Mouse (Mus musculus): ENCODE results near the gene Tnf.
A peak's percentile ranks its signal among the peaks of the same experiment; 100 is the strongest.
"Not testable (repeated sequence)": the region's sequence is repeated elsewhere in the genome, so short reads cannot be mapped to it uniquely, and the experiment has no call there.

Tnf gene

DNA sequence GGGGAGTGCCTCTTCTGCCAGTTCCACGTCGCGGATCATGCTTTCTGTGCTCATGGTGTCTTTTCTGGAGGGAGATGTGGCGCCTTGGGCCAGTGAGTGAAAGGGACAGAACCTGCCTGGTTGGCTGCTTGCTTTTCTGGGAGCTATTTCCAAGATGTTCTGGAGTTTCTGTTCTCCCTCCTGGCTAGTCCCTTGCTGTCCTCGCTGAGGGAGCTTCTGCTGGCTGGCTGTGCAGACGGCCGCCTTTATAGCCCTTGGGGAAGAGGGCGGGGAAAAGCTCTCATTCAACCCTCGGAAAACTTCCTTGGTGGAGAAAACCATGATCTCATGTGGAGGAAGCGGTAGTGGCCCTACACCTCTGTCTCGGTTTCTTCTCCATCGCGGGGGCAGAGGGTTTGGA is at the start of gene Tnf:
Gene Tnf, minus strand, starts transcription at position 221 of the 400 bp plus-strand sequence.
- DNase-seq: peak; percentile 73

DNA sequence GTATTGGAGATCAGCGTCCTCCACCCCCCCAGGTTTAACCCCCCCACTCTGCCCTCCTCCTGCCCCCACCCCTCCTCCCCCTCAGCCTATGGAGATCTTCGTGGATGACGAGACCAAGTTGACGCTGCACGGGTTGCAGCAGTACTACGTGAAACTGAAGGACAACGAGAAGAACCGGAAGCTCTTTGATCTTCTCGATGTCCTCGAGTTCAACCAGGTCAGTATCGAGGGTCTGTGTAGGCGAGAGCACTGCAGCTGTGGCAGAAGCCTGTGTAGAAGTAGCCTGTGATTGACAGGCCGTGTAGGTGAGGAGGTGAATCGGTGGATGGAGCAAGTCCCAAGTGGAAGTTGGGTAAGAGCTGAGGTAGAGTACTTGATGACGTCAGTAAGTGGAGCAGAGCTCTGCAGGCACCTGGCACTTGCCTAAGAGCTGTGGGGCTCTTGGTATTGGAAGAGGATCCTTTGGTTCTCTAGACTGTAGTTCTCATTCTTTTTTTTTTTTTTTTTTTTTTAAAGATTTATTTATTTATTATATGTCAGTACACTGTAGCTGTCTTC is 49.4 kb upstream of the Tnf start:
- peak; percentile 90 for DNase-seq

DNA sequence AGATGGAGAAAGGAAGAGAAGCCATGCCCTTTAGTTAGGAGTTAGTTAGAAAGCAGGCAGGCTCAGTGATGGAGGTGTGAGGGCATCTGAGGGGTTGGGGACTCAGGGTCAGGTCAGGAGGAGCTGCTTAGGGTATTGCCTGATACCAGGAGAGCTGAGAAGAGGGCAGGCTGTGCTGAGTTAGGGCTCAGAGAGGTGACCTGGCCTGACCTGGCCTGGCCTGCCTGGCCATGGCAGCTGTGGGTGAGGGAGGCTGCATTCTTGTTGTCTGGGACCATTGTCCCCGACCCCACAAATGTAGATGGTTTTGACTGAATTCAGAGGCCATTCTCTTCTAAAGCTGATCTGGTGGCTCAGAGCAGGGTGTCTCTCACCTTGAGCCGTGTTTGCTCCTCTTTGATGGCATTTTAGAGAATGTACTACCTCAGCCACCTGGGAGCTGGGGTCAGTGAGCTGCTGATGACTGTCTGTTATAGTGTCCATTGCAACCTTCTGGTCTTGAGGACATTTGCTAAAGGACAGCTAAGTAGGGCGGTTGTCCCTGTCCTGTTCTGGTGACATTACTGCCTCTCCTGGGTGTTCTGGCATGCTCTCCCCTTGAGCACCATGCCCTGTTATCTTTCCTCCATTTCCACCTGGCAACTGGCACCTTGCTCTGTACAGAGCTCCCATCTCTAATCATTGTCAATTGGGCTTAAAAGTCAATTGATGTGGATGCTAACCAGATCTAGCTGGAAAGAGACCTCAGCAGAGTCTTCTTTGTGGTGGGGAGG is 48.7 kb upstream of the Tnf start:
- DNase-seq: no peak

DNA sequence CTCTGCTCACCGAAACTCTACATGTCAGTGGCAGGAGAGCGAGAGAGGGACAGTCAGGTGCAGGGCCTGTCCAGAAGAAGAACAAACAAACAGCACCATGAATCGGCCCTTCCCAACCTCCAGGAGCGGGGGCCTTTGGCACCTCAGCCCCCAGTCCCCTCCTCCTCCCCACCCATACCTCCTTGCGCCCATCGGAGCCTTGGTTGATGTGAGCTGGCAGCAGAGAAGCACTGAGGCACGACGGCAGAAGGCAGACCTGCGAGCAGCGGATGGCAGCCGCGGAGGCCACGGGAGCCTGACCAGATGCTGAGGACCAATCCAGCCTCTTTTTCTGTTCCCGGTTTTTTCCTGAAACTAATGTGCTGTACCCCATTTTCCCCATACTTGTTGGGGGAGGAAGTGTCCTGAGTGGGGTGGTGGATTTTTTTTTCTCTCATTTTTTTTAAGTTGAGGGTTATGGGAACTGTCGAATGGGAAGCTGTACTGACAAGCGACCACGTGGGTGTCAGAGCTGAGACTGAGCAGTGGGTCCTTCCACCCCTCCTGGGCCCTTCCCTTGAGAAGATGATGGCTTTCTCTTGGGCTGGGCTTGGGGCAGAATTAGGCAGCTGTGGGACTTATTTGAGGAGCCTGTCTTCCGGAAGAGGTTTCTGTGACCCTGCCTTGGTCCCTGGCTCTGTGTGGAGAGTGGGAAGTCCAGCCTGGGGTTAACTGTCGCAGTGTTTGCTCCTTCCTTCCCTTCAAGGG is 47.8 kb upstream of the Tnf start:
- DNase-seq: no peak

DNA sequence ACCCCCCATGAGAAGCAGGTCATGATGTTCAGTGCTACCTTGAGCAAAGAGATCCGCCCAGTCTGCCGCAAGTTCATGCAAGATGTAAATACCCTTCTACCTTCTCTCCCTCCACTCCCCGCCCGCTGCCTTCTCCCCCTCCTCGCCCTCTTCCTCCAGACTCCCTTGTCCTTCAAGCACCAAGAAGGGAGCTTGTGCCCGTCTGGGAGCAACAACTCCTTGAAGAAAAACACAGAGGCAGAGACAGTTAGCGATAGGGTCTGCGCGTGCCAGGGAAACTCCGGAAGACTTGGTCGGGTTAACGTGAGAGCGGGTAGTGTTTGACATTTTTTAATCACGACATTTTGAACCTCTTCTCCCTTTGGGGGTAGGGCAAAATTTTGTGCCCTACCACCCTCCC is 47.2 kb upstream of the Tnf start:
- no peak for DNase-seq

DNA sequence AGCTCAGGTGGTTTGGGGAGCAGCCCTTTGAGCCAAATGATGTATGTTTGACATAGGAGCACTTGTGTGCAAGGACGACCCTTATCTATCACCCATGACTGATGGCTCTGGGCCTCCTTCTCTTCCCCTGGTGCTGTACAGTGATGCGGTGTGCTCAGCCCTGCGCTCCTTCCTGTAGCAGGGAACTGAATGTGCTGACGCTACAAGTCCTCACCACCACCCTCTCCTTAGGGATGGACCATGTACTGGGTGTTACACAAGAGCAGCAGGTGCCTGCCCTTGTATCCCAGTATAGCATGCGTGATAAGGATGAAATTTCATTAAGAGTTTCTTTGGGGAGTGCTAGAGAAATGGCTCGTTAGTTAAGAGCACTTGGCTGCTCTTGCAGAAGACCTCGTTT is 45.3 kb upstream of the Tnf start:
- no peak for DNase-seq

DNA sequence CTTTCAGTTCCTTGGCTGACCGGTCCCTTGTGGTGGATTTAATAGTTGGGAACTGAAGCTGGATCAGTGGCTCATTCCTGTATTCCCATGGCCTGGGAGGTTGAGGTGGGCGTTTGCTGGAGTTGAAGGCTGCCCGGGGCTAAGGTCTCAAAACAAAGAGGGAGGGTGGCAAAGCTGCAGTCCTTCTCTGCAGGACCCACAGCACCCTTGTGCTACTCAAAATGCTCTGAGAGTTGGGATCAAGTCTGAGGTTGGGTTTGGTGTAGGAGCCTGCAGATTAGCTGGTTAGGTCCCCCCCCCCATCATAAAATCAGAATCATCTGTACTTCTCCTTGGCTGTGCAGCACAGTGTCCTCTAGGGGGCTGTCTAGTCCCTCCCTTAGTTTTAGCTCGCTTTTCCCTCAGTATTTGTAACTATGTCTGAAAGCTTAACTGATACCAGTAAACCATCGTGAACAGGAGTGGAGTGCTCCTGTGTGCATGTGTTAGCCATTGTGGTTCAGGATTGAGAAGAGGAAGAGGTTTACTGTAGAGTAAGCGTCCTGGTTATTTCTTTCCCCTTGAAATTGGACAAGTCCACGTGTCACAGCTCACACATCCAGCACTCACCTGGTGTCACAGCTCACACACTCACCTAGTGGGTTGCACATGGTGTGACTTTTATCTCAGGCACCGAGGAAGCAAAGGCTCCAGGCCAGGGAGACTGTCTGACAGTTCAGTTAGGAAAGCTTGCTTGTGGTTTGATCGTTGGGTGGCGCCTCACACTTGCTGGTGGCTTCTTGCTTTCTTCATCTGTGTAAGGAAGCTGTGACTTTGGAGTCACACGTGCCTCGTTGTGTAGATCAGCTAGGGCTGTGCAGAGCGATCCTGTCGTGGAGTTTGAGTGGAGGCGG is 44.2 kb upstream of the Tnf start:
- peak; percentile 54 for DNase-seq

DNA sequence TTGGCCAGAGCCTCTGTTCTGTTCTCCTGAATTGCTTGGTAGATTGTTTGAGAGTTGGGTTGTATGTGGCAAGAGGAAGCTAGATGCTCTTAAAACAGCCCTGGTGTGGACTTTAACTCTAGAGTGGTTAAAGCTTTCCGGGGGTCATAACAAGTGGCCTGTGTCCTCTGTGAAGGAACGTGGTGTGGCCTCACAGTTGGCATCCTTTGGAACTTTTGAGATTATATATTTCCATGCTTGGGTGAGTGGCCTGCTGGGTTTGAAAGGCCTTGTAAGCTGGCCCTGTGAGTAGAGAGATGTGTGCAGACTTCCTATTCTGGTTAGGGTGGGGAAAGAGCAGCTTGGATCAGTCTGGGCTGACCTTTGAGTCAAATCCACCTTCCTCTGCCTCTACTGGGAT is 43.2 kb upstream of the Tnf start:
- no peak for DNase-seq

DNA sequence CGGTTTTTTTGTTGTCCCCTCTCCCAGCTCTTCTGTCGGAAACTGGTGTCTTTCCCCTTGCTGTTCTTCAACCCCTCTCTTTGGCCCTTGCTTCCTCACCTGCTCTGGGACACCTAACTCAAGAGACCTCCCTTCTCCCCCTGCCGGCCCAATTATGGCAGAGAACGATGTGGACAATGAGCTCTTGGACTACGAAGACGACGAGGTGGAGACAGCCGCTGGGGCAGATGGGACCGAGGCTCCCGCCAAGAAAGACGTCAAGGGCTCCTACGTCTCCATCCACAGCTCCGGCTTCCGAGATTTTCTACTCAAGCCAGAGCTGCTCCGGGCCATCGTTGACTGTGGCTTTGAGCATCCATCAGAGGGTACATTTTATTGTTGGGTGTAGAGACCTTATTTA is 41.3 kb upstream of the Tnf start:
- DNase-seq: peak; percentile 51

DNA sequence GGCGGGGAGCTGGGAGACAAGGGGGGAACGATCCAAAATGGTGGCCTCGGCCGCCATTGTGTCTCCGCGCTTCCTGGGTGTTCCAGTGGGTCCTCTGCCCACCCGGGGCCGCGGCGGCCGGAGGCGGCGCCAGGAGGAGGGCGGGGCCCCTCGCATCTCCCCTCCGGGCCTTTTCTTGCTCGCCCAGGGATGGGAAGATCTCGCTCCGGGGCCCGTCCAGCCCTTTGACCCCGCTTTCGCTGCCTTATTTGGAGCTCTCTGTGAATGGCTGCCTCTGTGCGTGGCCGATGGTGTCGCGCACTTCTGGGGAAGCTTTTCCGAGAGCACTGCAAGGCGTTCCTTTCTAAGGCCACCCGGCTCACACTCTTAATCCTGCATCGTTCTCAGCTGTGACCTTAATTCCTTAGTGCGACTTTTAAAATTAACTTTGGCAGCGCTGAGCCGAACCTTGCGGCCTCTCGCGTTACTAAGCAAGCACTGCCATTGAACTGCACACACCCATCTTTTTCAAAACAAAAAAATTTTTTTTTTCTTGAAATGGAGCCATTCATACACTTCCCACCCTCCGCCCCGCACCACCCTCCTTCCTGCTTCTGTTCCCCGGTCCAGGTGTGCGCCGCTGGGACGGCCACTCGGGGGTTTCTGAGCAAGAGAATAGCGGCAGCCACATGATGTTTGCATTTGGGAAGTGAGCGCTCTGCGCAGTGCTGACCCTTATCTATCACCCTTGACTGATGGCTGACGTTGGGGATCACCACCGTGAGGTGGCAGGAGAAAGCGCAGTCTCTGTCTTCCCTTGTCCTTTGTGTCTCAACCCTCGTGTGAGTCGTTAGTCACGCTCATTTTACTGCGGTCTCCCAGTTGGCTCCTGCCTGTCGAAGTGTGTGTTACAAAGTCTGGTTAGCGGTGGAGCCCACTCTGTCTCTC is 40.5 kb upstream of the Tnf start:
- peak; percentile 73 for DNase-seq

DNA sequence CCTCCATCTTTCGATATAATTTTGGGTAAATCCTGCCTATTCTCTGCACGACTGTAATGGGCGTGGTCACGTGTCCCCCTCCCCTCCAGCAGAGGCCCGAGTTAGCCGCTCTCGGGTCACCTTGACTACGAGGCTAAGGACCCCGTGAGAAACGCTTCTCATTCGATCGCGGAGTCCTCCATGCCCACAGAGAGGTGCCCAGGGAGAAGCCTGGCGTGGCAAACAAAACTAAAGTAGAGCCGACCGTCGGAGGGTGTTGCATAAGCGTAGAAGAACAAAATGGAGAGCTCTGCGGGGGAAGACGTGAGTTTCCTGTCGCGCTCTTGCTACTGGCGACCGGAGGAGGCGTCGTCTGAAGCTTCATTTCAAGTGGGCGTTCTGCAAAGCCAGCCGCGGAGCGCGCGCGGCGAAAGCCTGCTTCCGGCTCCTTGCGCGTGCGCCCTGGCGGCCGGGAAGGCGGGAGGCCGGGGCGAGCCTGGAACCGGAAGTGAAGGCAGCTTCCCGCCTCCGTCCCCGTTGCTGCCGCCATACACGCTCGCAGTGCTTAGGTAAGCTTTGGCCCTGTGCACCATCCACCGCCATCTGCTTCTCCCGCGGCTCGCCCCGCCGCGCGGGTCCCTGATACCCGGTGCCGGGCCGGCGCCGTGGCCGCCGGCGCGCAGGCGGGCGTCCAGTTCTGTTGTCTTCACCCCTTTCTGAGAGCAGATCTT is 39.7 kb upstream of the Tnf start, which contains the start of gene Ddx39b:
Gene Ddx39b, plus strand, starts transcription at position 442 of the 710 bp plus-strand sequence.
- DNase-seq: peak; percentile 95

DNA sequence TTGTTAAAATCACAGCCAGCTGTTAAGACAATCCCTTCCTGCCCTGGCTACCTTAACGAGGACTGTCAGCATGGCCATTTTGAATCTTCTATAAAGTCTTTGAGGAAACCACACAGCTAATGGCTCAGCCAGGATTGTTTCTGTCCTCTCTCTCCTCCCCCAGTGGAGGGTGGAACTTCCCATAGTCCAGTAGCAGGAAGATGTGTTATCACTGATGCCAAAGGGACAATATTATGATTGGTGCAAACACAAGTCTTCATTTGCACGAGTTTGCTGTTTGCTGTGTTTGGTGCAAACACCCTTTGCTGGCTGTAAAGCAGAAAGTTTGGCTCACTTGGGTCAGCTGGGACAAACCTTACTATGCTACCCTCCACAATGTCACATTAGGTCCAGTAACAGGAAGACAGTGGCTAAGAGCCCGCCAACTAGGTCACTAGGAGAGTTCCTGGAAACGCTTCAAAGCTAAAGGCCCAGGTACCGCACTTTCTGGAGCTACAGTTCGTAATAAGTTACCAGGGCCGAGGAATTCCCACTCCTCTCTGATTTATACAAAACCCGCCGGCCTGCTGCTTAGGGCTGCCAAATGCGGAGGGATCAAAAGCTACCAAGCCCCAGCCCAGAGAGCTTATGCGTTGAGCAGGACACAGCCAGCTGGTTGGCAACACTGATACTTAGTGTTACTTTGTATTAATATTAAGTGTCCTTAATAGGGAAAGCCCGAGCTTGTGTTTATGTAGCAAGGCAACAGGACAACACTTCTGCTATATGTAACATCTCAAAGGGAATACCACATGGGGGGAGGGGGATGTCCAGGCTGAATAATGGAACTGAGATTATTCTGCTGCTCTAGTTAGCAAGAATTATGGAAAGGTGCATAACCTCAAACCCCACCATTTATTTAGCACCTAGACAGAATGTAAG is 38.8 kb upstream of the Tnf start:
- DNase-seq: no peak

DNA sequence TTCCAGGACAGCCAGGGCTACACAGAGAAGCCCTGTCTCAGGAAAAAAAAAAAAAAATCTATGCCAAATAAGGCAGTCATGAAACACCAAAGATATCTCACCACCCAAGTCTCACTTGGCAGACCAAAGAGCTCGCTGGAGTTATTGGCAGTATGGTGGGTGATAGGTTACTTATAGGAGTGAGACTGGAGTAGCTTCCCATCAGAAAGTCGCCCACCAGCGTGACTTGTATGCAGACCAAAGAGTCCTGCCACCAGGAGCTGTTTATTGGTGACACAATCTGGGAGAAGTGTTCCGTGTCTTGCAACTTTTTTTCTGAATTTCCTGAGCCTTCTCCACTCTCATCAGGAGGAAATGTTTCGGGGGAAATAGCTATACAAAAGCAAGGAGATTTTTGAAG is 37.9 kb upstream of the Tnf start:
- DNase-seq: no peak

DNA sequence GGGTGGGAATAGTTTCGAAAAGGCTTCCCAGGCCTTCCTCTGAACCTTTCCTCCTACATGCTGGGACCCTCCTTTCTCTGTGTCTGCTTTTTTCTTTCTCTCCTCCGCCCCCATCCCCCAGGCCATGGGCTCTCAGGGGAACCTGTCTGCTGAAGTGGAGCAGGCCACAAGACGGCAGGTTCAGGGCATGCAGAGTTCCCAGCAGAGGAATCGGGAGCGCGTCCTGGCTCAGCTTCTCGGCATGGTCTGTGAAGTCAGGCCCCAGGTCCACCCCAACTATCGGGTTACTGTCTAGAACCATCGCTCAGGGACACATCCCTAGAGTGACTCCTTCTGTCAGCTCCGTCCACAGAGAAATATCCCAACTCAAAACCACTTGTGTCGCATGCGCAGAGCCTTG is 35.7 kb upstream of the Tnf start:
- DNase-seq: no peak

DNA sequence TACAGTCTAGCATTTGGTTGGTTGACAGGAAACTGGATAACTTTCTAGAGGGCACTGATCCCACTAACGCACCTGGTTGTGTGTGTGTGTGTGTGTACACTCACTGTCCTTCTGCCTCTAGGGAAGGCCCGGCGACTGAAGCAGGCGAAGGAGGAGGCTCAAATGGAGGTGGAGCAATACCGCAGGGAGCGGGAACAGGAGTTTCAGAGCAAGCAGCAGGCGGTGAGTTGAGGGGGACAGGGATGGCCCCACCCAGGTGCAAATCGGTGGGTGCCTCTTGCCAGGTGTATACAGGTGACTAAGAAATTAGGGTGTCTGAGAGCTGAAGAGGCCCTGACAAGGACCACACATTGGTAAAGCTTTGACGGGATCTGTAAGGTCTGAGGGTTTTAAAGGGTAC is 35.2 kb upstream of the Tnf start:
- no peak for DNase-seq

DNA sequence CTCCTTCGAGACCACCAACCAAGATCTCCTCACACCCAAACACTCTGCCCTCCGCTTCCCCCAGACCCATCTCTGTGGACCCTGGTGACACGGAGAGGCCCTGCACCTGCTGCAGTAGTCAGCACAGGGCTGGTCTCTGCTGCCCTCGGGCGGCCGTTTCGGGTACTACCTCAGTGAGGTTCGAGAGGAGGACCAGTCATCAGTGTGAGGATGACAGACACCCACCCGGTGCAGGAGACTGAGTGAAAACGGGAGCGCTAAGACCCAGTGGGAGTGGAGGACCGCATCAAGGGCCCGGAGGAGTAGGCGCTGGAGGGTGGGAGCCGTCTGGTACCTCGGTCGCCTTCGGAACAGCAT is 34.6 kb upstream of the Tnf start:
- peak; percentile 98 for DNase-seq

DNA sequence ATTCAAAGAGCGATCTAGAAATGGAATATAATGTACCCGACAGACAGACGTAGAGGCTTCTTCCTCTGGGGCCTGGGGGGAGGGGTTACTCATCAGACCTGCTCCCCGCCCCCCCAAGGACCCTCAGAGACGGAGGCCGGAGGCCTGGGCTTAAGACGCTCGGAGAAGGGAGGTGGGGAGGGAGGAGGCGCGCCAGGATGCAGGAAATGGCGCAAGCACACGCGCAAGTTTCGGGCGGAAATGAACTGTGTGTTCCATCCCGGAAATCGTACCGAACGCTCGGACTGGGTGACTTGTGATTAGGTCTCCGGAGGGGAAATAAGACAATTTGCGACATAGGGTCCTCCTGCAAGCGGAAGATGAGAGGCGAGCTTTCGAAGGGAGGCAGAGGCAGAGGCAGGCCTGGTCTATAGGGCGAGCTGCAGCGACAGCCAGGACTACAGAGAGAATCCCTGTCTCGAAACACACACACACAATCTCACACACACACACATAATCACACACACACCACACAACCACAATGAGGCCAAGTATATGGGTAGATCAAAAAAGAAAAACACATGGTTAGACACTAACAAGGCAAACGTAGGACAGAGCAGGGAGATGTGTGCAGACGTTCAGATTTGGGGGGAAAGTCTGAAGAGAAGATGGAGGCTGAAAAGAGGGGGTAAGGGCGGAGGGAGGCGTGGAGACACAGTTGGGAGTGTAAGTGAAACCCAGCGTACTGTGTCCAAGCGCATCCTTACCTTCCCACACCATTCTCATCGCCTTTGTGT is 34.0 kb upstream of the Tnf start, which contains the start of gene Nfkbil1:
Gene Nfkbil1, minus strand, starts transcription at position 179 of the 776 bp plus-strand sequence.
- DNase-seq: peak; percentile 96

DNA sequence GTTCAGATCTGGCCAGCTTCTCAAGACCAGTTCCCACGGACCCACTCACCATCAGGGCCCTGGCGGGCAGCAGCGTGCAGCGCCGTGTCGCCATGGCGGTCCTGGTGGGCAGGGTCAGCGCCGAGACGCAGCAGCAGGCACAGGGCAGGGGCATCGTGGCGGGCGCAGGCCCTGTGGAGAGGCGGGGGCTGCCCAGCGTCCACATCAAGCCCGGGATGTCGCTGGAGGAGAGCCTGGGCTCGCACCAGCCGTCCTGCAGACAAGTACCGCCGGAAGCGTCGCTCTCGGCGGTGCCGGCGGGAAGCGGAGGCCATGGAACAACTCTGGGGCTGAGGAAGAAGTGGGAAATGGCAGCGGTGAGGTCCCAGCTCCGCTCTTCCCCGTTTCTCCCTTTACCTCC is 33.1 kb upstream of the Tnf start:
- DNase-seq: no peak

DNA sequence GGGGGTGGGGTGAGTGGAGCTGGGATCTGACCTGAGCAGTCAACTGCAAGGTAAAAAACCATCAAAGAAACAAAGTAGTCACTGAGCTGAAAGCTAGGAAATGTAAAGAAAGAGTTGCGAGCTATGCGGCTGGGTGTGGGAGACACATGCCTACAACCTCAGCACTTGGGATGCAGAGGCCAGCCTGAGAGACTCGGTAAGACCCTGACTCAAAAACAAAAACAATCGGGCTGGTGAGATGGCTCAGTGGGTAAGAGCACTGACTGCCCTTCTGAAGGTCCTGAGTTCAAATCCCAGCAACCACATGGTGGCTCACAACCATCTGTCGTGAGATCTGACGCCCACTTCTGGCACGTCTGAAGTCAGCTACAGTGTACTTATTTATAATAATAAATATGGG is 32.3 kb upstream of the Tnf start:
- DNase-seq: not testable (repeated sequence)

All from lung, postnatal 36 days (tissue).